Mouse (Mus musculus) adrenal gland, adult 10 weeks (tissue): ENCODE data around the gene Pira2. TPM values are rescaled to one million over a fixed set of nuclear protein-coding genes. Genes with fewer than 3 reads are reported as not detected.

Source experiments
- polyA plus RNA-seq: library from polyadenylated mRNA; stranded (reverse); fragments of 350-450 nt; fragmentation: Illumina TruSeq; extraction: RNeasy Lipid Tissue Mini Kit (QIAGEN cat#74804); gene quantifications from one replicate; pipeline ENCODE4 v1.2.3, GENCODE M21; 2014; ENCODE audit warnings: low read depth, low replicate concordance

The Pira2 gene
- 0.58 TPM for polyA plus RNA-seq

DNA sequence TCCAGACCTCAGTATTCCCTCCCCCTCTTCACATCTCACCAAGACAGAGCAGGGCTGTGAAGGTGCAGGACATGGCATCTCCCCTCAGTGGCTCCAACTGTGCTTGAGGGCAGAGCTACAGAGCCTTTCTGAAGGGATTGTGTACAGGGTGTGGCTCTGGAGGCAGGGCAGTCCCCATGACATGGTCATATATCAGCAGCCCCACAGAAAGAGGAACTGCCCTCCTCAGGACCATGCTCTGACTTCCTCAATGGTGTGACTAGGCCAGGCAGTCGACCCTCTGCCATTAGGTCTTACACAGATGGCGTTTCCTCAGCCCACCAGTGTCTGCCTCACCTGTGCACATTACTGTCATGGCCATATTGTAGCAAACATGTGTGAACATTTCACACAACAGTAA is at the start of gene Pira2:
TSS of gene Pira2 (minus strand) at position 101 of the 400 bp plus-strand sequence.

DNA sequence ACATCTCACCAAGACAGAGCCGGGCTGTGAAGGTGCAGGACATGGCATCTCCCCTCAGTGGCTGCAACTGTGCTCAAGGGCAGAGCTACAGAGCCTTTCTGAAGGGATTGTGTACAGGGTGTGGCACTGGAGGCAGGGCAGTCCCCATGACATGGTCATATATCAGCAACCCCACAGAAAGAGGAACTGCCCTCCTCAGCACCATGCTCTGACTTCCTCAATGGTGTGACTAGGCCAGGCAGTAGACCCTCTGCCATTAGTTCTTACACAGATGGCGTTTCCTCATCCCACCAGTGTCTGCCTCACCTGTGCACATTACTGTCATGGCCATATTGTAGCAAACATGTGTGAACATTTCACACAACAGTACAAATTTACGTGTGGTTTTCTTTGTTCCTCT is 19.3 kb downstream of the Pira2 start, which contains the start of gene Gm15448:
TSS of gene Gm15448 (minus strand) at position 89 of the 400 bp plus-strand sequence.

Other genes starting within 250 kb of the Pira2 start
- gene Oscar, start 228.9 kb downstream of the Pira2 start, polyA plus RNA-seq: not detected
- 21.2 TPM for gene Ndufa3, start 227.7 kb downstream of the Pira2 start, polyA plus RNA-seq
- 1.6 TPM for gene Tfpt, start 215.1 kb downstream of the Pira2 start, polyA plus RNA-seq
- gene Prpf31, start 215.1 kb downstream of the Pira2 start, polyA plus RNA-seq: 23.3 TPM
- 12.3 TPM for gene Cnot3, start 199.8 kb downstream of the Pira2 start, polyA plus RNA-seq
- gene Leng1, start 179.2 kb downstream of the Pira2 start, polyA plus RNA-seq: 6.0 TPM
- gene Tmc4, start 167.5 kb downstream of the Pira2 start, polyA plus RNA-seq: 7.2 TPM
- gene Tsen34, start 152.2 kb downstream of the Pira2 start, polyA plus RNA-seq: 9.3 TPM
- gene Mboat7, start 151.5 kb downstream of the Pira2 start, polyA plus RNA-seq: 61.1 TPM
- gene Rps9, start 141.1 kb downstream of the Pira2 start, polyA plus RNA-seq: 11.8 TPM
- 2.7 TPM for gene Pirb, start 124.7 kb downstream of the Pira2 start, polyA plus RNA-seq
- gene Gm15448, start 19.4 kb downstream of the Pira2 start, polyA plus RNA-seq: not detected
- gene Gm14548, start 53.1 kb upstream of the Pira2 start, polyA plus RNA-seq: not detected
- gene Lilra6, start 70.5 kb upstream of the Pira2 start, polyA plus RNA-seq: not detected
- 7.4 TPM for gene Lair1, start 218.2 kb upstream of the Pira2 start, polyA plus RNA-seq